11 mouse cellular contexts compared by ENCODE assay signal in genomic region chr16:91390100-91390499, GRCm38 (mm10). TPM values are rescaled to one million over a fixed set of nuclear protein-coding genes. Genes with fewer than 3 reads are reported as not detected.
A peak's percentile ranks its signal among the peaks of the same experiment; 100 is the strongest.
DNase-seq lines count a peak whose midpoint lies in the region; ATAC-seq and TF ChIP-seq lines count a peak whose summit lies in the region.
"Had no signal": no experiment of that assay in that cellular context is flagged by ENCODE, and none has a peak within 500 bp of the region (broad histone marks: within the 10 kb centered on the region; RNA-seq: fewer than 3 reads in every experiment).

No protein-coding gene starts in this region.

- H3K9ac ChIP-seq in lung, postnatal 0 days (replicated peaks; ENCODE audit: low read depth) = no peak overlapping the region
- H3K9ac ChIP-seq: limb, embryonic 13.5 days; stomach, embryonic 15.5 days had no signal

- no peak overlapping the region for H3K27ac ChIP-seq in lung, postnatal 0 days (ENCODE audit: low read length)
- H3K27ac ChIP-seq in bone marrow, adult 2 months (ENCODE audit: control insufficient read depth, insufficient read depth, low read depth, low read length, poor library complexity) = no peak overlapping the region
- H3K27ac ChIP-seq: limb, embryonic 13.5 days; stomach, embryonic 15.5 days had no signal

- no peak for TF ChIP-seq EP300 in lung, postnatal 0 days (IDR thresholded peaks at IDR 0.05)

- no peak overlapping the region for H3K4me3 ChIP-seq in lung, postnatal 0 days (ENCODE audit: low read depth, low read length)
- no peak overlapping the region for H3K4me3 ChIP-seq in bone marrow, adult 2 months (replicated peaks; ENCODE audit: control insufficient read depth, low read depth, low read length)
- H3K4me3 ChIP-seq: limb, embryonic 13.5 days; stomach, embryonic 15.5 days had no signal

- no peaks in the 10 kb centered on the region for H3K4me1 ChIP-seq in lung, postnatal 0 days (ENCODE audit: insufficient read depth, low read depth, low read length)
- H3K4me1 ChIP-seq in bone marrow, adult 2 months (ENCODE audit: control insufficient read depth, insufficient read depth, low read length) = no peaks in the 10 kb centered on the region
- H3K4me1 ChIP-seq: limb, embryonic 13.5 days had no signal

- H3K36me3 ChIP-seq in lung, postnatal 0 days (ENCODE audit: insufficient read depth, low read length) = peaks cover 37% of the 10 kb centered on the region

- H3K27me3 ChIP-seq in lung, postnatal 0 days (replicated peaks; ENCODE audit: insufficient read depth, low read length) = no peaks in the 10 kb centered on the region
- H3K27me3 ChIP-seq: limb, embryonic 13.5 days; stomach, embryonic 15.5 days had no signal

- no peak for TF ChIP-seq POLR2A in bone marrow, adult 2 months (IDR thresholded peaks at IDR 0.05; ENCODE audit: borderline replicate concordance, control insufficient read depth, low read depth, low read length)

- DNase-seq in cerebellum, postnatal 10 days = peak; percentile 21 to 30
- no peak for DNase-seq in cerebellum, adult 8-10 months
- DNase-seq in lung, postnatal 0 days (ENCODE audit: low spot score) = no peak
- no peak for DNase-seq in lung, postnatal 10 days
- peak; percentile 74 for DNase-seq in naive thymus-derived CD4-positive, alpha-beta T cell, adult 2 months (ENCODE audit: low read depth)
- no peak for DNase-seq in left cerebral cortex, adult 8-10 months (ENCODE audit: low spot score in 2 of 2)
- no peak for DNase-seq in ovary, postnatal 14 days (ENCODE audit: low spot score)
- DNase-seq: cerebellum, adult 9-10 months had no signal

- 90% methylated on average over 4 of the region's 4 CpGs for WGBS in lung, postnatal 0 days
- WGBS in bone marrow, adult 2 months = 88% methylated on average over 4 of the region's 4 CpGs

- H3K9me3 ChIP-seq in lung, postnatal 0 days (ENCODE audit: low read length) = no peaks in the 10 kb centered on the region
- H3K9me3 ChIP-seq: limb, embryonic 13.5 days; stomach, embryonic 15.5 days had no signal

- no peak for ATAC-seq in lung, postnatal 0 days

- TF ChIP-seq CTCF in lung, postnatal 0 days (IDR thresholded peaks at IDR 0.05) = peak; percentile 68
- TF ChIP-seq CTCF in bone marrow, adult 2 months (IDR thresholded peaks at IDR 0.05; ENCODE audit: control insufficient read depth, insufficient read depth, low read length) = peak; percentile 67

- no peak overlapping the region for H3K4me2 ChIP-seq in lung, postnatal 0 days (replicated peaks; ENCODE audit: low read depth, low read length)
- H3K4me2 ChIP-seq: limb, embryonic 13.5 days; stomach, embryonic 15.5 days had no signal

RNA-seq across cellular contexts. Expression of gene Gm21970, which starts 1.4 kb away (rescaled TPM):
- polyA plus RNA-seq in lung, postnatal 0 days (2015; fragmentation: Nextera tagmentation; extraction: Ambion mirVana) = 0.45 TPM in 1 of 2 replicates, not detected in the other
- polyA plus RNA-seq in bone marrow, adult 2 months (2011; ENCODE audit: insufficient read depth, insufficient read length, low replicate concordance, missing spikeins) = not detected in 2 replicates
- total RNA-seq in left cerebral cortex, adult 8-10 months (2022) = not detected
- polyA plus RNA-seq: limb, embryonic 13.5 days; stomach, embryonic 15.5 days had no signal

RNA-seq across cellular contexts. Expression of gene Il10rb, which starts 15.9 kb away (rescaled TPM):
- 90.5 and 106 TPM in 2 replicates for polyA plus RNA-seq in lung, postnatal 0 days (2015; fragmentation: Nextera tagmentation; extraction: Ambion mirVana)
- polyA plus RNA-seq in bone marrow, adult 2 months (2011; ENCODE audit: insufficient read depth, insufficient read length, low replicate concordance, missing spikeins) = 24.1 and 25.9 TPM in 2 replicates
- total RNA-seq in left cerebral cortex, adult 8-10 months (2022) = 10 to 100 TPM; 10.9 to 14.4 (median 11.8) TPM

RNA-seq across cellular contexts. Expression of gene Ifnar2, which starts 17.5 kb away (rescaled TPM):
- polyA plus RNA-seq in lung, postnatal 0 days (2015; fragmentation: Nextera tagmentation; extraction: Ambion mirVana) = 94.1 and 104 TPM in 2 replicates
- polyA plus RNA-seq in bone marrow, adult 2 months (2011; ENCODE audit: insufficient read depth, insufficient read length, low replicate concordance, missing spikeins) = 32.5 and 41.1 TPM in 2 replicates
- 10 to 100 TPM; 20.8 to 40.4 (median 27.7) TPM for total RNA-seq in left cerebral cortex, adult 8-10 months (2022)

Comparison
In these comparisons a context has a peak if more than half of its experiments do, and no peak if none do; other contexts are left out.
1. DNase-seq: peak in cerebellum, postnatal 10 days (2 of 2) and naive thymus-derived CD4-positive, alpha-beta T cell, adult 2 months (single experiment); none in cerebellum, adult 8-10 months (single experiment), lung, postnatal 0 days (single experiment), lung, postnatal 10 days (single experiment), left cerebral cortex, adult 8-10 months (0 of 2) and ovary, postnatal 14 days (single experiment).